13 mouse cellular contexts compared by ENCODE assay signal in genomic region chr8:72132891-72133290, GRCm38 (mm10). TPM values are rescaled to one million over a fixed set of nuclear protein-coding genes. Genes with fewer than 3 reads are reported as not detected.
DNase-seq lines count a peak whose midpoint lies in the region; ATAC-seq and TF ChIP-seq lines count a peak whose summit lies in the region.
"Had no signal": no experiment of that assay in that cellular context is flagged by ENCODE, and none has a peak within 500 bp of the region (broad histone marks: within the 10 kb centered on the region; RNA-seq: fewer than 3 reads in every experiment).

No protein-coding gene starts in this region.

- intact Hi-C loops in heart, postnatal 10 days (cut with DNase I): loop anchor here (10.0 kb wide), 1 partner anchor 208 kb away; no protein-coding TSS in a partner anchor

- no peaks in the 10 kb centered on the region for H3K9me3 ChIP-seq in heart, embryonic 13.5 days

- H3K4me1 ChIP-seq in heart, embryonic 13.5 days: peaks cover 43% of the 10 kb centered on the region
- H3K4me1 ChIP-seq in spleen, adult 2 months (ENCODE audit: control insufficient read depth, insufficient read depth, insufficient read length): peaks cover 18% of the 10 kb centered on the region; the same call in 1 of the 2 replicates

- TF ChIP-seq POLR2A in spleen, adult 2 months (IDR thresholded peaks at IDR 0.05; ENCODE audit: low read depth, low read length): no peak

- 44% methylated on average over 1 of the region's 1 CpGs for WGBS in heart, embryonic 13.5 days
- WGBS in spleen, adult 2 months: 92% methylated on average over 1 of the region's 1 CpGs

- H3K9ac ChIP-seq in heart, embryonic 13.5 days: 0 out of 2 replicates have a peak overlapping the region, but pooled peaks have one; percentile 24
- H3K9ac ChIP-seq: liver, embryonic 14.5 days had no signal

- no peaks in the 10 kb centered on the region for H3K27me3 ChIP-seq in heart, embryonic 13.5 days (replicated peaks)
- H3K27me3 ChIP-seq in spleen, adult 2 months (ENCODE audit: control insufficient read depth, insufficient read depth, low read length): no peaks in the 10 kb centered on the region

- no peak for TF ChIP-seq CTCF in spleen, adult 2 months (IDR thresholded peaks at IDR 0.05; ENCODE audit: extremely low read depth, insufficient read depth, insufficient read length, insufficient replicate concordance)

- no peak overlapping the region for H3K4me2 ChIP-seq in heart, embryonic 13.5 days

- H3K36me3 ChIP-seq in heart, embryonic 13.5 days: no peaks in the 10 kb centered on the region
- H3K36me3 ChIP-seq in spleen, adult 2 months (ENCODE audit: control insufficient read depth, insufficient read depth, low read length): no peaks in the 10 kb centered on the region

- DNase-seq in heart, postnatal 10 days: no peak
- no peak for DNase-seq in spleen, adult 2 months (ENCODE audit: low read depth in 1 of 2, low spot score in 2 of 2)
- DNase-seq in spleen, adult 18-20 months: no peak
- peak; percentile 76 for DNase-seq in kidney, postnatal 10 days
- no peak for DNase-seq in thymus, postnatal 10 days (ENCODE audit: low spot score in 2 of 2)
- DNase-seq in right cerebral cortex, postnatal 10 days (ENCODE audit: low spot score in 2 of 2): no peak
- DNase-seq: thymus, postnatal 4 days had no signal

- H3K27ac ChIP-seq in heart, embryonic 13.5 days (replicated peaks): peak overlapping the region; percentile 100
- H3K27ac ChIP-seq in spleen, adult 2 months (ENCODE audit: insufficient read depth, low read length): 0 out of 2 replicates have a peak overlapping the region, but pooled peaks have one; percentile 11
- H3K27ac ChIP-seq: liver, embryonic 14.5 days had no signal

- ATAC-seq in heart, embryonic 13.5 days (ENCODE audit: extremely low read depth, insufficient number of reproducible peaks, low FRiP score, low TSS enrichment): no peak
- no peak for ATAC-seq in granulocyte monocyte progenitor cell, adult 5-6 weeks (replicated peaks; ENCODE audit: poor library complexity, severe bottlenecking)

- no peak overlapping the region for H3K4me3 ChIP-seq in heart, embryonic 13.5 days
- no peak overlapping the region for H3K4me3 ChIP-seq in spleen, adult 2 months (ENCODE audit: extremely low read depth, insufficient read depth, insufficient read length)
- H3K4me3 ChIP-seq: erythroblast, embryonic 14.5 days had no signal

RNA-seq across cellular contexts. Expression of gene Tpm4, which starts 1.9 kb away (rescaled TPM):
- polyA plus RNA-seq in heart, embryonic 13.5 days (2015; fragmentation: Nextera tagmentation; extraction: Ambion mirVana): 358 and 365 TPM in 2 replicates
- 100 to 1,000 TPM; 229 to 241 TPM for total RNA-seq in heart, postnatal 10 days (2021)
- polyA plus RNA-seq in spleen, adult 2 months (2012; rRNA removed): 62.3 and 73.9 TPM in 2 replicates
- total RNA-seq in granulocyte monocyte progenitor cell, adult 5-6 weeks (2014; fragmentation: Nextera tagmentation): 35.0 and 39.9 TPM in 2 replicates
- 54.2 and 60.5 TPM in 2 replicates for total RNA-seq in granulocyte monocyte progenitor cell, adult 5-6 weeks (2017)

RNA-seq across cellular contexts. Expression of gene Olfr374, which starts 26.1 kb away (rescaled TPM):
- 0.04 and 0.20 TPM in 2 replicates for polyA plus RNA-seq in heart, embryonic 13.5 days (2015; fragmentation: Nextera tagmentation; extraction: Ambion mirVana)
- not detected for total RNA-seq in heart, postnatal 10 days (2021)
- 0.01 and 0.04 TPM in 2 replicates for polyA plus RNA-seq in spleen, adult 2 months (2012; rRNA removed)
- not detected in 2 replicates for total RNA-seq in granulocyte monocyte progenitor cell, adult 5-6 weeks (2014; fragmentation: Nextera tagmentation)
- not detected in 2 replicates for total RNA-seq in granulocyte monocyte progenitor cell, adult 5-6 weeks (2017)
- total RNA-seq: gastrocnemius, adult 8-10 months; left cerebral cortex, adult 18-20 months had no signal
- polyA plus RNA-seq: erythroblast, embryonic 14.5 days; liver, embryonic 14.5 days had no signal

RNA-seq across cellular contexts. Expression of gene Rab8a, which starts 28.1 kb away (rescaled TPM):
- polyA plus RNA-seq in heart, embryonic 13.5 days (2015; fragmentation: Nextera tagmentation; extraction: Ambion mirVana): 77.6 and 77.7 TPM in 2 replicates
- total RNA-seq in heart, postnatal 10 days (2021): 10 to 100 TPM; 38.3 to 42.8 TPM
- 49.0 and 50.0 TPM in 2 replicates for polyA plus RNA-seq in spleen, adult 2 months (2012; rRNA removed)
- 38.9 and 39.9 TPM in 2 replicates for total RNA-seq in granulocyte monocyte progenitor cell, adult 5-6 weeks (2014; fragmentation: Nextera tagmentation)
- 320 and 344 TPM in 2 replicates for total RNA-seq in granulocyte monocyte progenitor cell, adult 5-6 weeks (2017)

RNA-seq across cellular contexts. Expression of gene Olfr373, which starts 49.9 kb away (rescaled TPM):
- polyA plus RNA-seq in heart, embryonic 13.5 days (2015; fragmentation: Nextera tagmentation; extraction: Ambion mirVana): not detected in 2 replicates
- total RNA-seq in heart, postnatal 10 days (2021): not detected
- polyA plus RNA-seq in spleen, adult 2 months (2012; rRNA removed): not detected in 2 replicates
- total RNA-seq in granulocyte monocyte progenitor cell, adult 5-6 weeks (2014; fragmentation: Nextera tagmentation): not detected in 2 replicates
- total RNA-seq in granulocyte monocyte progenitor cell, adult 5-6 weeks (2017): not detected in 2 replicates
- total RNA-seq: gastrocnemius, adult 8-10 months; left cerebral cortex, adult 18-20 months had no signal
- polyA plus RNA-seq: erythroblast, embryonic 14.5 days; liver, embryonic 14.5 days had no signal

RNA-seq across cellular contexts. Expression of gene Hsh2d, which starts 56.5 kb away (rescaled TPM):
- polyA plus RNA-seq in heart, embryonic 13.5 days (2015; fragmentation: Nextera tagmentation; extraction: Ambion mirVana): 0.08 and 0.17 TPM in 2 replicates
- total RNA-seq in heart, postnatal 10 days (2021): not detected
- polyA plus RNA-seq in spleen, adult 2 months (2012; rRNA removed): 16.6 and 21.4 TPM in 2 replicates
- total RNA-seq in granulocyte monocyte progenitor cell, adult 5-6 weeks (2014; fragmentation: Nextera tagmentation): 6.2 and 14.0 TPM in 2 replicates
- 2.6 and 3.1 TPM in 2 replicates for total RNA-seq in granulocyte monocyte progenitor cell, adult 5-6 weeks (2017)
- total RNA-seq: gastrocnemius, adult 8-10 months; left cerebral cortex, adult 18-20 months had no signal
